Mouse (Mus musculus) intestine, embryonic 16.5 days (tissue): ENCODE results near the gene Gm15319. TPM values are rescaled to one million over a fixed set of nuclear protein-coding genes. Genes with fewer than 3 reads are reported as not detected.
A peak's percentile ranks its signal among the peaks of the same experiment; 100 is the strongest.
"Not testable (repeated sequence)": the region's sequence is repeated elsewhere in the genome, so short reads cannot be mapped to it uniquely, and the experiment has no call there.

Experiments used
- ATAC-seq: fragments of 200-750 bp; cut with Nextera tagmentation; 2 replicates; pipeline ENCODE4 v1.8.0; 2017; ENCODE audit warnings: moderate TSS enrichment, moderate library complexity
- H3K27ac ChIP-seq: fragments of 300-500 bp; sonication (generic); 2 replicates; pipeline ENCODE4 v1.5.1; 2014; ENCODE audit warnings: mild to moderate bottlenecking, low read length
- H3K27me3 ChIP-seq: fragments of 300-500 bp; sonication (generic); replicated peaks from 2 replicates; pipeline ENCODE4 v1.6.1; 2014; ENCODE audit warnings: low read length, control low read depth, mixed read lengths; ENCODE audit not compliant: control insufficient read depth, insufficient read depth
- H3K36me3 ChIP-seq: fragments of 300-500 bp; sonication (generic); 2 replicates; pipeline ENCODE4 v1.6.1; 2014; ENCODE audit warnings: low read length, control low read depth; ENCODE audit not compliant: control insufficient read depth, insufficient read depth
- H3K4me1 ChIP-seq: fragments of 300-500 bp; sonication (generic); 2 replicates; pipeline ENCODE4 v1.6.1; 2014; ENCODE audit warnings: low read length, control low read depth, mixed read lengths; ENCODE audit not compliant: control insufficient read depth, insufficient read depth
- H3K4me2 ChIP-seq: fragments of 300-500 bp; sonication (generic); 2 replicates; pipeline ENCODE4 v1.6.1; 2014; ENCODE audit warnings: low read depth, low read length, control low read depth
- H3K4me3 ChIP-seq: fragments of 300-500 bp; sonication (generic); 2 replicates; pipeline ENCODE4 v1.5.1; 2014; ENCODE audit warnings: mild to moderate bottlenecking, low read length
- H3K9ac ChIP-seq: fragments of 300-500 bp; sonication (generic); 2 replicates; pipeline ENCODE4 v1.6.1; 2014; ENCODE audit warnings: low read depth, low read length
- H3K9me3 ChIP-seq: fragments of 300-500 bp; sonication (generic); 2 replicates; pipeline ENCODE4 v1.6.1; 2016; ENCODE audit warnings: low read length, control low read depth; ENCODE audit not compliant: control insufficient read depth
- WGBS: fragments of 180-500 bp; shearing (Covaris S2); extraction: QIAGEN DNeasy Blood & Tissue Kit; methylation state at CpG from one replicate; pipeline ENCODE4 v1.1.7; 2014; 5-methylcytosine and 5-hydroxymethylcytosine counted together
- polyA plus RNA-seq: library from polyadenylated mRNA; unstranded; fragments of >200 nt; fragmentation: Nextera tagmentation; extraction: Ambion mirVana; gene quantifications from 2 replicates; pipeline ENCODE4 v1.2.1, GENCODE M21; 2015

The Gm15319 gene
- polyA plus RNA-seq, 1 experiment from 2014 or later: 0.31 TPM

DNA sequence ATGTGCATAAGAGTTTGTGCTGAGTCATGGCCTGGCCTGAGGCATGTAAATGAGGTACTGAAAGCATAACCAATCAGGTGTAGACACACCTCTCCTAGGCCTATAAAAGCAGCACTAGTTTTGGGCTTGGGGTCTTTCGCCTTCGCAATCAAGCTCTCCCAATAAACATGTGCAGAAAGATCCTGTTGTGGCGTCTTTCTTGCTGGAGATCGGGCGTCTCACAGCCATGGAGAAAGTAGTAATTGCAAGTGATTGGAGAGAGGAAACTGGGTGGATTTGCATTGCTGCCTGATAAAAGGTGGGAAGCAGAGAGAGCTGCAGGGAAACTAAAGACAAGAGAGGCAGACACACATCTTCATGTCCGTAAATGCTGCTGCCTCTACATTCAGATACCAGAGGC, 60.3 kb downstream of the Gm15319 start:
- WGBS: 91% methylated on average over 5 of the region's 6 CpGs
- not testable (repeated sequence) for H3K36me3 ChIP-seq, H3K4me2 ChIP-seq, H3K9me3 ChIP-seq, H3K27me3 ChIP-seq, H3K27ac ChIP-seq, ATAC-seq, H3K9ac ChIP-seq, H3K4me3 ChIP-seq, H3K4me1 ChIP-seq

DNA sequence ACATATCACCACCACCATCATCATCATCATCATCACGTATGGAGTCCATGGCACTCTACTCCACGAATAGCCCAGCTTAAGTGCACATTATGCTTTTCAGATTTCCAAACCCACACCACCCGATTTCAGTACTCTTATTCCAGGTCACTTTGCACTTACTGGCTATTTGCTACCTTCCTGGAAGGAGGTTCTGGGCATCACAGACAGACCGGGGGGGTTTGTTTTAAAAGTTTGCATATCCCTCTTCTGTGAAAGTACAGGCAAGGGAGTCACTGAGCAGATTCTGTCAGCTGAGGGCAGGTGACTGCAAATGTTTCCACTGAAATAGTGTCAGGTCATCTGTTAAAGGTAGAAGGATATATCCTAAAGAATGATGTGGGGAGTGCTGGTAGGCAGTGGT, 63.0 kb downstream of the Gm15319 start:
- H3K36me3 ChIP-seq, H3K4me2 ChIP-seq, ATAC-seq, H3K9me3 ChIP-seq, H3K9ac ChIP-seq, H3K4me1 ChIP-seq, H3K4me3 ChIP-seq, H3K27ac ChIP-seq, H3K27me3 ChIP-seq: not testable (repeated sequence)
- 86% methylated on average over 4 of the region's 4 CpGs for WGBS

DNA sequence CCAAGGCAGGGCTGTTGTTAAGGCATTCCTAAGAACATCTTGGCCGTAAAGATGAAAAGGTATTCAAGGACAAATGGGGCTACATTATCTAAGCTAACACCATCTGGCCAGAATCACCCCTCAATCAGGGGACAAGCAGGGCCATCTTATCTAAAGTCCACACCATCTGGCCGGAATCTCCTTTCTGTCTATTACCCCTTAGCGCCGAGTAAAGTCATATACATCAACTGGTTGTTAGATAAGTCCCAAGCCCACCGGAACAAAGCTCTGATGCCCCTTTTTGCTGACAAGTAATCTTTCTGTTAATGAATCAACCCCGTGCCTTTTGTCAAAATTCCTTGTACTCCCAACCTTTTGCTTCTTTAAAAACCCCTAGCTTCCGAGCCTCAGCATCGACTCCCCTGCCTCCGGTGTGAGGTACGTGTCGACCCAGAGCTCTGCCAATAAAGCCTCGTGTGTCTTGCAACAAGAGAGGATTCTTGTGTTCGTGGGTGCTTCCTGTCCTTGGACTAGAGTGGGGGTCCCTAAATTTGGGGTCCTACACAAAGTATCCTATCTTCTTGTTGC, 65.0 kb downstream of the Gm15319 start:
- not testable (repeated sequence) for H3K27ac ChIP-seq, H3K4me3 ChIP-seq, H3K36me3 ChIP-seq, H3K9ac ChIP-seq, H3K9me3 ChIP-seq, H3K27me3 ChIP-seq, H3K4me2 ChIP-seq, H3K4me1 ChIP-seq, ATAC-seq
- WGBS: 83% methylated on average over 12 of the region's 13 CpGs

DNA sequence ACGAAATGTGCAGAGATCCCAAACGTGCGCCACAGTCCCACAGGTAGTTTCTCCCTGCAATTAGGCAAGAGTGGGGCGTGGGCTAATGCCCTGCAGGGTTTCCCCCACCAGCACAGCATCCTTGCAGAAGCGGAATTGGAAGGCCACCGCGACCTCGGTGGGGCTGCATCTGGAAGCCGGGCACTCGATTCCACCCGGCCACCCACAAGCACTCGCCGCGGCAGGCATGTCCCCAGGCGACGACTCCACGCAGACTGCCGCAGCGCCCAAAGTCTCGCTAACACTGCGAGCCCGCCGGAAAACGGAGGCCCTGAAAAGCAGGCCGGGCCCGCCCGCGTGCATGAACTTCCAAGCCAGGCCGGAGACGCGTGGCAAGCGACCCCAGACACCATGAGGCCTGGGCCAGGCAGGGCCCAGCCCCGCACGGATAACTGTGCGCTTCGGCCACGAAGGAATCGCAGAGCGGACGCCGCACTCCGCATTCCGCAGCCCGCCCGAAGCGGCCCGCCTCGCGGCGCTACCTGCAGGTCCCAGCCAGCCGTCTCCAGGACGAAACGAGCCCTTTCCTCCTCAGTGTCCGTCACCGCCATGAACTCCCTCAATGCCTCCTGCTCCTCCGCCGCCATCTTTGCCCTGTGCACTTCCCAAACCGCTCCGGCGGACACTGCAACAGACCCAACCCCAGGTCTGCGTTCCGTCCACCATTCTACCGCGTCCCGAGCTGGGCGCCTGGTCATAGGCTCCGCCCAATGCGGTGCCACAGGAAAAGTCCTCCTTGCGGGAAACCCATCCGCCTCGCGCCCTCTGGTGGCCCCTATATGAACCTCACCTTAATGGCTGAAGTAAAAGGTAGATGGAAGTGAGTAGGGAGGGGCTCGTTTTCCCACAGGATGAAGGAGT, 66.0 kb downstream of the Gm15319 start:
- WGBS: 7% methylated on average over 62 of the region's 73 CpGs
- ATAC-seq: peak; percentile 100

DNA sequence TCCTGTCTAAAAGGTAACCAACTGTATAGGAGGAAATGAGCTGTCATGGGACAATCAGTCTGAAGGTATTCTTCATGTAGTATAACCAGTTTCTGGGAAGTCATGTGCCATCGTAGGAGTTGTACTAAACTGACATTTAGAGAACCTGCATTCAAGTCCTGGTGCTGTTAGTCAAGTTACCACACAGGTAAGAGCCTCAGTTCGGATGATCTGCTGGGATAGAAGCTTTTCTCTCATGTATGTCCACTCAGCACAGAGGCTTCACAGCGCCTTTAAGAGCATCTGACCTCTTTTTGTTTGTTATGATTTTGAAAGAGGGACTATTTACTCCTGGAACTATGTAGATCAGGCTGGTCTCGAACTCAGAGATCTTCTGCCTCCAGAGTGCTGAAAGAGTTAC, 67.1 kb downstream of the Gm15319 start:
- H3K9ac ChIP-seq, H3K9me3 ChIP-seq, H3K4me2 ChIP-seq, H3K4me3 ChIP-seq, H3K4me1 ChIP-seq, H3K36me3 ChIP-seq, ATAC-seq, H3K27ac ChIP-seq, H3K27me3 ChIP-seq: not testable (repeated sequence)
- WGBS: 80% methylated on average over 2 of the region's 4 CpGs

More for the DNA sequence above, 66.0 kb downstream of the Gm15319 start:
- H3K27me3 ChIP-seq, H3K36me3 ChIP-seq, H3K9me3 ChIP-seq, H3K4me1 ChIP-seq: not testable (repeated sequence)
- Histone ChIP-seq H3K9ac (peak overlapping the region; percentile 90), H3K4me3 (peak overlapping the region; percentile 66), H3K27ac (peak overlapping the region; percentile 74), H3K4me2 (peak overlapping the region; percentile 50)

DNA sequence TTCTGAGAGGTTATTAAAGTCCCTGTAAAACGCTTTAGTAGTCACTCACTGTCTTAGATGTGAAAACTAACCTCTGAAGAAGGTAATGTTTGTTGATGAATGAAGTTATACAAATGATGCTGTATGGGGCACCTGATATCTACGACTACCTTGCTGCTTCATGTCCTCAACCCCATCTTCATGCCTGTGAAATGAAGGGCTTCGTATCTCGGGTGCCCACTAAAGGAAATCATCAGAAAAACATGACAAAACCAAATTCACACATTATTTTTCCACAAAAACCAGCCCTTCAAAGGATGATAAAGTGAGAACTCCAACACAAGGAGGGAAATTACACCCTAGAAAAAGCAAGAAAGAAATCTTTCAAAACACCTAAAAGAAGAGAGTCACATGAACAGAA, 68.2 kb downstream of the Gm15319 start:
- 91% methylated on average over 3 of the region's 4 CpGs for WGBS
- not testable (repeated sequence) for H3K4me3 ChIP-seq, H3K4me1 ChIP-seq, H3K27me3 ChIP-seq, H3K9ac ChIP-seq, H3K36me3 ChIP-seq, ATAC-seq, H3K27ac ChIP-seq, H3K9me3 ChIP-seq, H3K4me2 ChIP-seq

DNA sequence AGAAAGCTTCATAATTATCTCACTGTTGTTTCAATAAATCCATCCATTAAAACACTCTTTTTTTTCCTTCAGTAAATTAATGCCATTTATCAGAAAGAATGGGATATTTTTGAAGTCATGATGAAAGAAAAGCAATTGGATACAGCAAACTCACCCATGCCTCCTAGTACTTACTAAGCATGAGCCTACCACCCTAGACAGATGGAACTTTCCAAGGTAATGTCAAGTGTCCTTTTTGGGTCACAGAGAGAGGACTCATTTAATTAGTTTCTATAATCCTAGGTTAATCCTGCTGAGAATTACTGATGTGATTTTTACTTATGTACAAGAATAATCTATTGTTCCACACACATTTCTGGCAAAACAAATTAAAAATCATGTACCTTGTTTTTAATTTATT, 69.0 kb downstream of the Gm15319 start:
- H3K36me3 ChIP-seq, H3K4me1 ChIP-seq, H3K9ac ChIP-seq, H3K4me2 ChIP-seq, H3K27ac ChIP-seq, ATAC-seq, H3K4me3 ChIP-seq, H3K27me3 ChIP-seq, H3K9me3 ChIP-seq: not testable (repeated sequence)

DNA sequence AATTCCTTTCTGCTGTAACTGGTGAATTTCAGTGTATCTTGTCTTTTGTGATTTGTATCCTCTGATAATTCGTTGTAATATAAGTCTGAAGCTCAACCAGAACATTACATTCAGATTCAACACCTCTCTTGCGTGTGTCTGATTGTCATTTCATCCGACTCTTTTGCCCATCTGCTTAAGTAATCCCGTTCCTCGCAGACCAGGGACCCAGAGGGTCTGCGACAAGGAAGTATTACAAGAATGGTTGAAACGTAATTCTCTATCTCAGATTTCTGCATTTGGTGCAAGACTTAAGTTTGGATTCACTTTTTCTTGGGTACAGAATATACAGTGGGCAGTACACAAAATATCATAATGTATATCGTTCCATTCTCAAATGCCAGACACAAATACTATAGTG, 73.0 kb downstream of the Gm15319 start:
- not testable (repeated sequence) for H3K4me1 ChIP-seq, ATAC-seq, H3K36me3 ChIP-seq, H3K27ac ChIP-seq, H3K9ac ChIP-seq, H3K4me3 ChIP-seq, H3K4me2 ChIP-seq, H3K9me3 ChIP-seq, H3K27me3 ChIP-seq
- 91% methylated on average over 4 of the region's 8 CpGs for WGBS

DNA sequence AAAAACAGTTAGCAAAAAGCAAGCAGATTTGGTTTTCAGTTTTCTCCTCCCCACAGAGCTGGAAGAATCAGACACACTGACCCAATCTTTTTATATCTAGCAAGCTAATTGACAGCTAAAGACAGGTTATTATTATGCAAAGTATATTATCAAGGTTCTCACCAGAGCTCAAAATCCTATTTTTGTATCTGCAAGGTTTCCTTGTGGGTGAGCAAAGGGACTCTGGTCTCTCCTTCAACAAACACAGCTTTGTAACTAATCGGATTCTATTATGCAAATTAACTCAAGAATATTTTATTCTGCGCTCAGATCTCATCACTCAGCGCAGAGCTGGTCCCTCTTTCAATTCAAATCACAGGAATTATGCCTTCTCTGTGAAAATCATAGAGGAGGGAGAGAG, 74.1 kb downstream of the Gm15319 start:
- H3K9me3 ChIP-seq, H3K4me3 ChIP-seq, H3K27me3 ChIP-seq, ATAC-seq, H3K36me3 ChIP-seq, H3K4me2 ChIP-seq, H3K4me1 ChIP-seq, H3K9ac ChIP-seq, H3K27ac ChIP-seq: not testable (repeated sequence)
- WGBS: 83% methylated on average over 1 of the region's 3 CpGs

DNA sequence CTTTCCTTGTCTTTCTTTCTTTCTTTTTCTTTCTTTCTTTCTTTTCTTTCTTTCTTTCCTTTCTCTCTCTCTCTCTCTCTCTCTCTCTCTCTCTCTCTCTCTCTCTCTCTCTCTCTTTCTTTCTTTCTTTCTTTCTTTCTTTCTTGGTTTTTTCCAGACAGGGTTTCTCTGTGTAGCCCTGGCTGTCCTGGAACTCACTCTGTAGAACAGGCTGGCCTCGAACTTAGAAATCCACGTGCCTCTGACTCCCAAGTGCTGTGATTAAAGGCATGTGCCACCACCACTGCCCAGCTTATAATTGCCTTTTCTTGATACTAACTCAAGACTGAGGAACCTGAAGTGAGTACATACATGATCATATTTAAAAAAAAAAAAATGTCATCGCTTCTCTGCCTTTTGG, 75.3 kb downstream of the Gm15319 start:
- 92% methylated on average over 3 of the region's 3 CpGs for WGBS
- not testable (repeated sequence) for H3K27ac ChIP-seq, H3K4me1 ChIP-seq, ATAC-seq, H3K27me3 ChIP-seq, H3K9ac ChIP-seq, H3K36me3 ChIP-seq, H3K9me3 ChIP-seq, H3K4me2 ChIP-seq, H3K4me3 ChIP-seq
